Mouse (Mus musculus) CH12.LX (cell line): ENCODE measurements around the gene Rock2.

ENCODE experiments used
- CTCF ChIP-seq, 2 experiments: IDR thresholded peaks in 1 of 2; conservative IDR thresholded peaks in 1 of 2; 2 replicates each; pipeline ENCODE4 v1.5.1; 2011 to 2012; ENCODE audit warnings: low read depth in 2 of 2, low read length in 2 of 2, improper control_type of control experiment in 1 of 2, inconsistent platforms in 1 of 2, mild to moderate bottlenecking in 1 of 2, moderate library complexity in 1 of 2
- E2F4 ChIP-seq: IDR thresholded peaks from 2 replicates; pipeline ENCODE4 v1.6.1; 2011; ENCODE audit warnings: low read depth, low read length, improper control_type of control experiment; ENCODE audit not compliant: insufficient replicate concordance
- HCFC1 ChIP-seq: IDR thresholded peaks from 2 replicates; pipeline ENCODE4 v1.6.1; 2012; ENCODE audit warnings: low read depth, mild to moderate bottlenecking, inconsistent platforms, low read length, improper control_type of control experiment
- JUND ChIP-seq: conservative IDR thresholded peaks from 2 replicates; pipeline ENCODE4 v1.6.1; 2011; ENCODE audit warnings: low read depth, low read length, improper control_type of control experiment
- POLR2A ChIP-seq: IDR thresholded peaks from 2 replicates; pipeline ENCODE4 v1.6.1; 2011; ENCODE audit warnings: low read depth, mild to moderate bottlenecking, improper control_type of control experiment, low read length
- USF1 ChIP-seq: IDR thresholded peaks from 2 replicates; pipeline ENCODE4 v1.6.1; 2014; ENCODE audit warnings: low read depth, mild to moderate bottlenecking, inconsistent platforms, low read length, improper control_type of control experiment
- ZMIZ1 ChIP-seq: IDR thresholded peaks from 2 replicates; pipeline ENCODE4 v1.6.1; 2012; ENCODE audit warnings: low read depth, mild to moderate bottlenecking, inconsistent platforms, low read length, improper control_type of control experiment

DNA sequence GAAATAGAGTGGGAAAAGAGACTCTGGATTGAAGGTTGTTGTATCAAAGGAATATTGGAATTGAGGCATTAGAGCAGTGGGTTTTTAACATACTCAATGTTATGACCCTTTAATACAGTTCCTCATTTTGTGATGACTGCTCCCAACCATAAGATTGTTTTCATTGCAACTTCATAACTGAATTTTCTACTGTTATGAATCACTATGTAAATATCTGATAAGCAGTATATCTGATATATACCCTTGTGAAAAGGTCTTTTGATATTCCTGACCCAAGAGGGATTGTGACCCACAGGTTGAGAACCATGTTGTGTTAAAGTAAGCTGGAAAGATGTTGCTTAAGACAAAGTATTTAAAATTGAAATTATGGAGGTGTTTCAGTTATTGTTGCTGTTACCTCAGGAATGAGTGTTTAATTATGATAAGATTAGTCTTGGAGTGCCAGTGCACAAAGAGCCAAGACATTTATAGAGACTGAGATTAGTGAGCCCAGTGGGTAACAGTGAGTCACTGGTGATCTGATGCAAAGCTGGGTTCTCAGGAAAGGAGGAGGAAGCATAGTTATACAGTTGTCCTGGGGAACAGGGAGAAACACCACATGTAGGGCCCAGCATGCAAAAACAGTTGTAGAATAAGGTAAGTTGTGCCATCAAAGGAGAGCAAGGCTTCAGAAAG, 25.6 kb downstream of the Rock2 start:
- TF ChIP-seq CTCF (conservative IDR thresholded peaks at IDR 0.05 in 1 of 2, IDR thresholded peaks at IDR 0.05 in 1 of 2; ENCODE audit: low read depth in 2 of 2, low read length in 2 of 2) (no peak), E2F4 (no peak), HCFC1 (no peak), POLR2A (no peak), USF1 (no peak), JUND (no peak), ZMIZ1 (no peak)
